Mouse (Mus musculus): ENCODE data around the gene Tnni3k.

The Tnni3k gene

DNA sequence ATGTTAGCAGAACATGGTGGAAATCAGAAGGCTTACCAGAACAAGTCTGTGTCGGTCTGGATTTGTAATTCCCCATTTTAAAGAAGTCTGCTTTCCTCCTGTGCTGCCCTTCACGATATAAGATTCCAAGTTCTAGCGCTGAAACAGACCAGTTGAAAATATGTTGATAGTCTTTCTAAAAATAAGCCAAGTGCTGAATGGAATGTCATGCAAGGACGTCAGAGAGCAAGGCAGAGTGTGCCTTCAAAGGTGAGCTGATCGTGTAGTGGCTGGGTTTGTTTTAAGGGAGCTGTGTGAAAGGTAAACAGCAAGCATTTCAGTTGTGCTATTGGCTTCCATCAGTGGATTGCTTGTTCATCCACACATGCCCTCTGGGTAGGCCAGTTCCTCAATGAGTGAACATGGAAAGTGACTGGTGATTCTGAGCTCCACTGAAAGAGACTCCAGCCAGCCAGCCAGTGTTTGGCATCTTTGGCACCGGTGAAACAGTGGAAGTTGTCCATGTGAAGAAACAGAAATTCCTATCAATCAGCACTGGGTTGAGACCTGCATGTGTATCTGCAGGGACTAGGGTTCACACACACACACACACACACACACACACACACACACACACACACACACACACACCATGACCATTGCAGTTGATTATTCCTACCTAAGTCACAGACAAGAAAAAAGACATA, at the start of gene Tnni3k:
Gene Tnni3k (minus strand): TSS at position 177 of the 686 bp plus-strand sequence.
- no peak for DNase-seq (ENCODE audit: low spot score in 2 of 2)

GRCm38 (mm10) chr3:155099266-155099665, 44.1 kb upstream of the Tnni3k start:
- no peak for DNase-seq (ENCODE audit: low spot score in 2 of 2)

GRCm38 (mm10) chr3:155093116-155093956, 38.1 kb upstream of the Tnni3k start, which contains the start of the genes Fpgt and Lrriq3:
Gene Fpgt, minus strand, starts transcription at chr3:155093403.
Gene Lrriq3, plus strand, starts transcription at chr3:155093434.
- DNase-seq (ENCODE audit: low spot score in 2 of 2): peak; percentile 89 to 92

DNA sequence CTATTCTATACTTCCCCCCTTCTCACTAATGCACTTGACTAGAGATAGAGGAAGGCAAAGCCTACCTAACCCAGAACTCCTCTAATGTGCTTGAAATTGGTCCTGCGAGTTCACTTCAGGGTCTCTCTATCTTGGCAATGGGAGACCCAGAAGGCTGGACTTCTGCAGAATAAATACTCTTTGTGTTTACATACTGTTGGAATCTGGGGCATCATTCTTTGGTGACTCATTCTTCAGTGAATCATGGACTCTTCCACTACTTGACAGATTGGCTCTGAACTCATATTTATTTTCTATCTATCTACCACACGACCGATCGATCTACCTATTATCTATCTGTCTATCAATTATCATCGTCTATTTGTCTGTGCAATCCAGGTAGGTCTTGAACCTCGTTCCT, 36.9 kb upstream of the Tnni3k start:
- no peak for DNase-seq (ENCODE audit: low spot score in 2 of 2)

- DNase-seq (ENCODE audit: low spot score in 2 of 2): no peak
Measured at GRCm38 (mm10) chr3:155077908-155078307, 22.7 kb upstream of the Tnni3k start.

DNA sequence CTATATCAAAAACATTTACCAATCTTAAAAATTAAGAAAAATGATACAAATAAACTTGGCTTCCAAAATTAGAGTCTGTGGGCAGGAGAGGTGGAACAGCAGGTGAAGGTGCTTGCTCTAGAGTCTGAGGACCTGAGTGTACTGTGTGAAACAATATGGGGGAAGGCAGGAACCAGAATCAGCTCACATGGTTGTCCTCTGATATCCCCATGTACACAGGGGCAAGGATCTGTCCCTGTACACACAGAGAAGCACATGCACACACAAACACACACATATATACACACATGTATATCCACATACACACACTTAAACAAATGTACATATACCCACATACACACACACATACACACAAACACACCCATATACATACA, 4.2 kb upstream of the Tnni3k start:
- no peak for DNase-seq (ENCODE audit: low spot score in 2 of 2)

DNA sequence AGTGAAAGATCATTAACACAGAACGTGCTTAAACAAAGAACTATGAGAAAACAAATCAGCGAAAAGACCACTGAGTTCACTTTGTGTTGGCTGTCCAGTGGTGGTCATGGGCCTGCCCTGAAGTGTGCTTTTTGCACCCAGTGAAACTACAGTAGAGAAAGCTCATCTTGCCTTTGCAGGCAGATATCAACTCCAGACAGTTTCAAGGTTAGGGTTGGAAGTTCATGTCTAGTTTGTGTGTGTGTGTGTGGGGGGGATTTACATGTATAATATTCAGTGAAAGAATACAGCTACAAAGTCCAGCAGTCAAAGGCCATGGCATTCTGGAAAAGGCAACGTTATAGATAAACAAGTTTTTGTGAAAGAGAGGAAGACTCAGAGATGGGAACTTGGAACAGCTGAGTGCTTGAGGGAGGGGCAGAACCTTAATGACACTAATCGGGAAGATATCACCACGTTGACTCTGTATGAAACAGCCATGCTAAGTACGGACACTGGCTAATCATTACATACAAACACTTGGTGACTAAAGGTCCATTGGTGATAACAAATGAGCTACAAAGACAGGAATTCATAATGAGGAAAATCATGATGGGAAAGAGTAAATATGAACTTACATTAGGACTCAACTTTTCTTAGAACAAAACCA, 3.7 kb upstream of the Tnni3k start:
- no peak for DNase-seq (ENCODE audit: low spot score in 2 of 2)

DNA sequence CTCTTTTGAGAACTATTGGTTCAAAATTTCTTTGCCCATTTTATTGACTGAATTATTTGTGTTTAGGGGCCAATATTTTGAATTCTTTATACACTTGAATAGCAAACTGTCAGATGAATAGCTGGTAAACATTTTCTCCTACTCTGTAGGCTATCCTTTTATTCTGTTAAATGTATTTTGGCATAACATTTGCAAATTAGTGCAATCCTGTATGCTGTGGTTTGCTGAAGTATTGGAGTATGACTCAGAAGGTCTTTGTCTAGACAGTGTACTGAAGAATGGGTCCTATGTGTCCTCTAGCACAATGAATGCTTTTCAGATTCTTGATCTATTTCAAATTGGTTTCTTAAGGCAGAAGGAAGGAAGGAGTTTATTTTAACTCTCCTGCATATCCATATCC, 2.4 kb upstream of the Tnni3k start:
- DNase-seq (ENCODE audit: low spot score in 2 of 2): no peak

DNA sequence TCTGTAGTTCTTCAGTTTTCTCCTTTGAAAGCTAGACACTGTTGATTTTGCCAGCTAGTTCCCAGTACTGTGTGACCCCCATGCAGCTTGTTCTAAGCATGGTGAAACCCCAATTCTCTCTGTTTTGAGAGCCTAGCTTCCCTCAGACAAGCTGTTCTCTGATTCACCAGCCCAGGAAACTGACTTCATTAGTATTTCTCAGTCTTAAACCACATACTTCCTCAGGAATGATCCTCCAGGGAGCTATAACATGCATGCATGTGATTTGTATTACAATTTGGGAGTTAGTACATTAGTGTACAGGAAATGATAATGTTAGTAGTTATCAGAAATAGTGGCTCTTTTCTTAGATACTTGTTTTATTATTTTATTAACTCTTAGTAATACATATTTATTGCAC, 1.4 kb upstream of the Tnni3k start:
- DNase-seq (ENCODE audit: low spot score in 2 of 2): peak in 1 of 2 experiments; percentile 2

DNA sequence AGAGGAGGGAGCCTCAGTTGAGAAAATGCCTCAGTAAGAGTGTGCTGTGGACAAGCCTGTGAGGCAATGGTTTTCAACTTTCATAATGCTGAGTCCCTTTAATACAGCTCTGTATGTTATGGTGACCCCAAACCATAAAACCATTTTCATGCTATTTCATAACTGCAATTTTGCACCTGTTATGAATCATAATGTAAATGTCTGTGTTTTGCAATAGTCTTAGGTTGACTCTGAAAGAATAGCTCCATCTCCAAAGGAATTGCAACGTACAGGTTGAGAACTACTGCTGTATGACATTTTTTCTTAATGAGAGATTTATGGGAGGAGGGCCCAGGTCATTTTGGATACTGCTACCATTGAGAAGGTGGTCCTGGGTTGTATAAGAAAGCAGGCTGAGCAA, 2.0 kb downstream of the Tnni3k start:
- DNase-seq (ENCODE audit: low spot score in 2 of 2): no peak

- no peak for DNase-seq (ENCODE audit: low spot score in 2 of 2)
Measured at GRCm38 (mm10) chr3:155052021-155052420, 3.2 kb downstream of the Tnni3k start.

GRCm38 (mm10) chr3:155039012-155039836, 16.0 kb downstream of the Tnni3k start:
- no peak for DNase-seq (ENCODE audit: low spot score in 2 of 2)

- no peak for DNase-seq (ENCODE audit: low spot score in 2 of 2)
Measured at GRCm38 (mm10) chr3:155034323-155034722, 20.9 kb downstream of the Tnni3k start.

DNA sequence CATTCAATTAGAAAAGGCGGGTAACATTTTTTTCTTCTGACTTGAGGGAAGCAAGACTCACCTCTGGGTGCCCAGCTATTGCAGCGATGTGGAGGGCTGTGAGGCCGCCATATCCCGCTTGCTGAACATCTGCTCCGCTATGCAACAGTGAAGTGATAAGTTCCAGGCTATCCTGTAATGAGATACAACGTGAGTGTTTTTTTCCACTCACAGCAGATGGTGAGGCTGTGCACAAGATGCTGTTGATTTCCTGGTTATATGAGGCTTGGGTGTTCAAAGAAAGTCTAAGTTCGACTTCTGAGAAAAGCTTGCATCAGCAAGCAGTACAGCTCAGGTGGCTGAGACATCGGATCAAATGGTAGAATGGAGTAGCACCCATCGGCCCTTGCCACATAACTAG, 25.0 kb downstream of the Tnni3k start:
- peak; percentile 18 to 55 for DNase-seq (ENCODE audit: low spot score in 2 of 2)

GRCm38 (mm10) chr3:155002781-155003180, 52.4 kb downstream of the Tnni3k start:
- no peak for DNase-seq (ENCODE audit: low spot score in 2 of 2)

GRCm38 (mm10) chr3:155001056-155001455, 54.2 kb downstream of the Tnni3k start:
- no peak for DNase-seq (ENCODE audit: low spot score in 2 of 2)

DNA sequence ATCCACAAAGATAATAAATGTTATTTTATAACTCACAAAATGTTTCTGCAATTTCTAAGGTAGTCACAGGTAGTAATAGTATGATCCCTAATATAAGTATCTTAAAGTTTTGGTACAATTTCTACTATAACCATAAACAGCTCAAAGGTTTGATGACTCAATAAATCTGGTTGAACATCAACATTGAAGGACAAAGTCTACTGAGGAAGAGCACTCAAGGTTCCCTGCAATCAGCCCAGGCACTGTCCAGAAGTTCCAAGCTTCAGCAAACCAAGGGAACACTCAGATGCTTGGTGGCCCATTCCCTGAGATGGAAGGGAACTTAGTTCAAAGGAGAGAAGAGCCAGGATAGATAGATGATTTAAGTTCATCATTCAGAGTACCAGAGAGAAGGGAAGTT, 62.5 kb downstream of the Tnni3k start:
- DNase-seq (ENCODE audit: low spot score in 2 of 2): no peak

DNA sequence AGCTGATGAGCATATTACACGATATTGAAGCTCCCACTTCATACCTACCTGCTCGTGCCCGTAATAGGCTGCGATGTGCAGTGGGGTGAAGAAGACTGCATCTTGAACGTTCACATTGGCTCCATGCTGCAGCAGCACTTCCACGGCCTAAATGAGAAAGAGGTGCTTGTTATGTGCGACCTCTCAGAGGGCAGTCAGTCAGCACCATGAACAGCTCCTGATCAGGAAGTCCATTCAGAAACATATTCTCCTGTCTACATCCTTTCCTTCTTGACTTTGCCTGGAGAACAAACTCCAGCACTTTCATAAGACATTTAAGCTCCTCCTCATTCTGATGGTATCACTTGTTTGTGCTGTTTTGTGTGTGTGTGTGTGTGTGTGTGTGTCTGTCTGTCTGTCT, 76.1 kb downstream of the Tnni3k start:
- no peak for DNase-seq (ENCODE audit: low spot score in 2 of 2)

DNA sequence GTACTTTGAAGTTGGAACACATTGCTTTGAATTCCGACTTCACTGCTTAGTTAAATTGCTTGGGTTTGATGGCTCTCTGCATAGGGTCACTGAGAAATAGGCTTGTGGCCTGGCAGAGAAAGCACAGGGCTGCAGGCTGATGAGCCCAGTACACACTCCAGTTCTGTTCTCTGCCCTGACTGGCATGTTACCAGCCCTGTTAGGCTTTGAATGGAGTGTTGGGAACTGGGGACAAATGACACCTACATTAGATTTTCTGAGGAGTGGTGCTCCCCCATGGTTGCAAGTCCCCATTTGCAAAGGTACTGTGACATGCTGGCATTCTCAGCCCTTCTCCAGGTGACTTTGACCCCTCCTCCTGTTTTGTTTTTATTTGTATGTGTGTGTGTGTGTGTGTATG, 83.6 kb downstream of the Tnni3k start:
- no peak for DNase-seq (ENCODE audit: low spot score in 2 of 2)

GRCm38 (mm10) chr3:154970981-154971380, 84.2 kb downstream of the Tnni3k start:
- no peak for DNase-seq (ENCODE audit: low spot score in 2 of 2)

GRCm38 (mm10) chr3:154961284-154961683, 93.9 kb downstream of the Tnni3k start:
- no peak for DNase-seq (ENCODE audit: low spot score in 2 of 2)

GRCm38 (mm10) chr3:154953088-154953487, 102.1 kb downstream of the Tnni3k start:
- DNase-seq (ENCODE audit: low spot score in 2 of 2): no peak

All from right cerebral cortex, adult 2 months (tissue).